Mouse (Mus musculus): ENCODE results near the gene Olfr102. TPM values are rescaled to one million over a fixed set of nuclear protein-coding genes. Genes with fewer than 3 reads are reported as not detected.

The Olfr102 gene
- not detected in 2 replicates for polyA plus RNA-seq (2015; fragmentation: Nextera tagmentation; extraction: Ambion mirVana)

DNA sequence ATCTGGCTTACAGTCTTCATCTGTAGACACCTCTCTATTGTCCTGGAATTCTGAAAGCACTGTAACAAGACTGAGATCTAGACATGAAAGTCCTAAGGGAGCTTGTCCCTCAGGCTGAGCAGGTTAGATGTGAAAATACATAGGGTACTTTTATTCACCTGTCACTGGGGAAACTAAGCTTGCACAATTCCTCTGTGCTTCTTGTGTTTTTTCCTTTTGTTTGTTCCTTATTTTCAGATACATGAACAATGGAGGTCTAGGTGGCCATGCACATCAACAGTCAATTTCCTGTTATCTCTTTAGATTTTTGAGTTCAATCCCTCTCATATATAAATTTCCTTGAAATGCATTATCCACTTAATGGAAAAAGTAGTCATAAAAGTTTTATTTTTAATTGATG lies at the start of gene Olfr102:
Gene Olfr102 (minus strand): TSS at position 101 of the 400 bp plus-strand sequence.
- TF ChIP-seq EP300 (IDR thresholded peaks at IDR 0.05; ENCODE audit: low read depth) (no peak), CTCF (IDR thresholded peaks at IDR 0.05; ENCODE audit: low read depth) (no peak)
- Histone ChIP-seq H3K4me2 (ENCODE audit: low read depth, low read length) (no peak within 1 kb of the TSS), H3K4me3 (ENCODE audit: low read depth, low read length) (no peak within 1 kb of the TSS)

DNA sequence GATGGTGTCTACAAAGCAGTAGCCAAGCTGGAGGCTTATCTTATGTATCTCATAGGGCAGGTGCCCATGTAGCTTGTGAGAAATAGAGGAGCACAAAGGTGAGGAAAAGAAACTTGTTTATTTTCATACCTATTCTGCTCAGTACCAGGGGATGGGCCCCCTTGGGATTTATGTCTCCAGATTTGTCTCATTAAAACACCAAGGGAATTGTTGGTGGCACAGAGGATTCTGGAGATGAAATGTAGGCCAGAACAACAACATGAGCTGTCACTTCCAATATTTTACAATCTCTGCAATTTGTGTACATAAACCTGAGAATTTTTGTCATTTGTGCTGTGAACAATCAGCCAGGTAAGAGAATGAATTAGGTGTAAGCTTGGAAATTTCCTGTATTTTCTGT lies 42.4 kb upstream of the Olfr102 start, which contains the start of gene Olfr104-ps:
Gene Olfr104-ps (plus strand): TSS at position 301 of the 400 bp plus-strand sequence.
- H3K36me3 ChIP-seq (replicated peaks; ENCODE audit: insufficient read depth, low read length), result no peaks in the 10 kb centered on the region
- H3K4me1 ChIP-seq (ENCODE audit: insufficient read depth), result no peaks in the 10 kb centered on the region
- no peak within 1 kb of the TSS for H3K27ac ChIP-seq (ENCODE audit: low read depth)
- ATAC-seq, result no peak
- no peak within 1 kb of the TSS for H3K4me2 ChIP-seq (ENCODE audit: low read depth, low read length)
- no peak within 1 kb of the TSS for H3K9ac ChIP-seq (replicated peaks)
- no peaks in the 10 kb centered on the region for H3K27me3 ChIP-seq (ENCODE audit: insufficient read depth, low read length)
- TF ChIP-seq EP300 (IDR thresholded peaks at IDR 0.05; ENCODE audit: low read depth), result no peak
- TF ChIP-seq CTCF (IDR thresholded peaks at IDR 0.05; ENCODE audit: low read depth), result no peak
- DNase-seq, result no peak
- H3K4me3 ChIP-seq (ENCODE audit: low read depth, low read length), result no peak within 1 kb of the TSS
- H3K9me3 ChIP-seq (ENCODE audit: low read length), result no peaks in the 10 kb centered on the region

More for the DNA sequence above, at the start of gene Olfr102:
- H3K36me3 ChIP-seq (replicated peaks; ENCODE audit: insufficient read depth, low read length), result no peaks in the 10 kb centered on the region
- no peaks in the 10 kb centered on the region for H3K4me1 ChIP-seq (ENCODE audit: insufficient read depth)
- ATAC-seq (no peak), DNase-seq (no peak)
- no peak within 1 kb of the TSS for H3K27ac ChIP-seq (ENCODE audit: low read depth)
- H3K9me3 ChIP-seq (ENCODE audit: low read length), result no peaks in the 10 kb centered on the region
- H3K27me3 ChIP-seq (ENCODE audit: insufficient read depth, low read length), result no peaks in the 10 kb centered on the region
- H3K9ac ChIP-seq (replicated peaks), result no peak within 1 kb of the TSS

DNA sequence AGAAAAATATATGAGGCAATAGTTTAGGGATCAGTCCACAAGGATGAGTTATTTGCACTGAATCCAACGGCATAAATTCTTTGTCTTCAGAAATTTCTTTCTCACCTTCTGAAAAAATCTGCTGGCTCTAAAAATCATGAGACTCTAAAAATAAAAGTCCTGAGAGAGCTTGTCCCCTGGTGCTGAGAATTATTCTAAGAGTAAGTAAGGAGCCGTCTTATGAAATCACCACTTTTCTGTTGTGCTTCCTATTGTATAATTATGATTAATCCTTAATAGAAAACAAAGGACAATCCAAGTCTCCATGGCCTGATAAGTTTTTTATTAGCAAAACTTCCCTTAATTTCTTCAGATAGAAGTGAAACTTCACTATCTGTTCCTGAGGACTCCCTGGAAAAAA lies 22.7 kb upstream of the Olfr102 start, which contains the start of gene Olfr103:
Gene Olfr103 (minus strand): TSS at position 101 of the 400 bp plus-strand sequence.
- no peak for ATAC-seq
- DNase-seq, result no peak
- Histone ChIP-seq H3K9ac (replicated peaks) (no peak within 1 kb of the TSS), H3K36me3 (replicated peaks; ENCODE audit: insufficient read depth, low read length) (no peaks in the 10 kb centered on the region), H3K4me1 (ENCODE audit: insufficient read depth) (no peaks in the 10 kb centered on the region), H3K9me3 (ENCODE audit: low read length) (no peaks in the 10 kb centered on the region), H3K4me3 (ENCODE audit: low read depth, low read length) (no peak within 1 kb of the TSS), H3K27ac (ENCODE audit: low read depth) (no peak within 1 kb of the TSS), H3K27me3 (ENCODE audit: insufficient read depth, low read length) (no peaks in the 10 kb centered on the region), H3K4me2 (ENCODE audit: low read depth, low read length) (no peak within 1 kb of the TSS)
- WGBS (ENCODE audit: insufficient replicate concordance), result 79% methylated on average over 2 of the region's 2 CpGs
- TF ChIP-seq CTCF (IDR thresholded peaks at IDR 0.05; ENCODE audit: low read depth) (no peak), EP300 (IDR thresholded peaks at IDR 0.05; ENCODE audit: low read depth) (no peak)

DNA sequence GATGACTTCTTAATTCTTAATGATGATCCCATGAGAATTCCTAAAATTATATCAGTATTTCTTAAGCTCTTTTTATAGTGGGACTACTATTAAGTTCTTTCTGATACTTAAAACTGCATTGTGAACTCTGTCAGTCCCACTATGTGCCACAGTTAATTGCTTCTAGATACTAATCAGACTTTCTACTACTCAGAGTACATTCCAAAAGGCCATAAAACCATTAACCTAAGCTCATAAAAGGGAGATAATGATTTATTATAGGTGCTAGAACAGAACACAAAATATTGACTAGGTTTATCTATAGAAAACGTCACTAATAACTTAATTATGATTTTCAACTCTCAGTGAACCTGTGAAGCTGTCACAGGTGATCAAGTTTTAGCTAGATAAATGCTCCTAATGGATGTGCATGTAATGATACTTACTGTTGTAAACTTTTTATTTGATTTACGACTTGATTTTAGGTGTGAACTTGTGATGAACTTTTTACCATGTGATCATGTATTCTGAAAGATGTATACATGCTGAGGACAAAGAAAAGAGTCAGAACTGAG lies 6.6 kb downstream of the Olfr102 start:
- ATAC-seq (no peak), DNase-seq (no peak)
- no peak overlapping the region for H3K27ac ChIP-seq (ENCODE audit: low read depth)
- no peak overlapping the region for H3K9ac ChIP-seq (replicated peaks)
- no peaks in the 10 kb centered on the region for H3K9me3 ChIP-seq (ENCODE audit: low read length)
- no peak overlapping the region for H3K4me3 ChIP-seq (ENCODE audit: low read depth, low read length)
- H3K4me1 ChIP-seq (ENCODE audit: insufficient read depth), result no peaks in the 10 kb centered on the region
- no peaks in the 10 kb centered on the region for H3K27me3 ChIP-seq (ENCODE audit: insufficient read depth, low read length)
- 38% methylated on average over 2 of the region's 2 CpGs for WGBS (ENCODE audit: insufficient replicate concordance)
- H3K36me3 ChIP-seq (replicated peaks; ENCODE audit: insufficient read depth, low read length), result no peaks in the 10 kb centered on the region
- TF ChIP-seq CTCF (IDR thresholded peaks at IDR 0.05; ENCODE audit: low read depth) (no peak), EP300 (IDR thresholded peaks at IDR 0.05; ENCODE audit: low read depth) (no peak)
- H3K4me2 ChIP-seq (ENCODE audit: low read depth, low read length), result no peak overlapping the region

DNA sequence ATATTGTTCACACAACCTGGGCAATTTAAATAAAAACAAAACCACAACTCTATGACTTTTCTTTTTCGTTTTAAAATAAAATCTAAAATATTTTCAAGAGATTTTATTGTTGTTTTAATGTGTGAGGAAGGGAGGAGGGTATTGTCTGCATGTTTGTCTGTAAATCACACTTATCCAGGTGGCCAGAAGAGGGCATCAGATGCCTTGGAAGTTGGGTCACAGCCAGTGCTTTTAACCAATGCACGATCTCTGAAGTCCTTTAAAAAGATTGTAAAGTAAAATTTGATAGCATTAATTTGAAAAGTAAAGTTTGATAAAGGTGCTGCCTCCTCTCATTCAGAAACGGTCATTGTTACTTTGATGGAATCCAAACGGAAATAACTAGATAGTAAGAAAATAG lies 8.4 kb downstream of the Olfr102 start:
- DNase-seq (no peak), ATAC-seq (no peak)
- TF ChIP-seq EP300 (IDR thresholded peaks at IDR 0.05; ENCODE audit: low read depth) (no peak), CTCF (IDR thresholded peaks at IDR 0.05; ENCODE audit: low read depth) (no peak)
- Histone ChIP-seq H3K9ac (replicated peaks) (no peak overlapping the region), H3K36me3 (replicated peaks; ENCODE audit: insufficient read depth, low read length) (no peaks in the 10 kb centered on the region), H3K27ac (ENCODE audit: low read depth) (no peak overlapping the region), H3K27me3 (ENCODE audit: insufficient read depth, low read length) (no peaks in the 10 kb centered on the region), H3K4me3 (ENCODE audit: low read depth, low read length) (no peak overlapping the region), H3K4me1 (ENCODE audit: insufficient read depth) (no peaks in the 10 kb centered on the region), H3K9me3 (ENCODE audit: low read length) (no peaks in the 10 kb centered on the region), H3K4me2 (ENCODE audit: low read depth, low read length) (no peak overlapping the region)
- 37% methylated on average over 4 of the region's 4 CpGs for WGBS (ENCODE audit: insufficient replicate concordance)

DNA sequence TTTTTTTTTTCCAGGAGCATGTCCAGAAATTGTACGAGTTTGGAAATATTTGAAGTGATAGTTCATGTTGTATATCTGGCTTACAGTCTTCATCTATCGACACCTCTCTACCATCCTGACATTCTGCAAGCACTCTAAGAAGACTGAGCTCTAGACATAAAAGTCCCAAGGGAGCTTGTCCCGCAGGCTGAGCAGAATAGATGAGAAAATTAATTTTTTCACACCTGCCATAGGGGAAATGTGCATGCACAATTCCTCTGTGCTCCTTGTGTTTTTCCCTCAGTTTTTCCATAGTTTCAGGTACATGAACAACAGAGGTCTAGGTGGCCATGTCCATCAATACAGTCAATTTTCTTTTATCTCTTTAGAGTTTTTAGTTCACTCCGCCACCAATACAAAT lies 12.6 kb downstream of the Olfr102 start, which contains the start of gene Olfr101:
Gene Olfr101 (minus strand): TSS at position 101 of the 400 bp plus-strand sequence.
- H3K9ac ChIP-seq (replicated peaks), result no peak within 1 kb of the TSS
- no peak within 1 kb of the TSS for H3K27ac ChIP-seq (ENCODE audit: low read depth)
- no peaks in the 10 kb centered on the region for H3K36me3 ChIP-seq (replicated peaks; ENCODE audit: insufficient read depth, low read length)
- no peaks in the 10 kb centered on the region for H3K9me3 ChIP-seq (ENCODE audit: low read length)
- TF ChIP-seq CTCF (IDR thresholded peaks at IDR 0.05; ENCODE audit: low read depth), result no peak
- no peak for TF ChIP-seq EP300 (IDR thresholded peaks at IDR 0.05; ENCODE audit: low read depth)
- H3K27me3 ChIP-seq (ENCODE audit: insufficient read depth, low read length), result no peaks in the 10 kb centered on the region
- no peak within 1 kb of the TSS for H3K4me3 ChIP-seq (ENCODE audit: low read depth, low read length)
- DNase-seq (no peak), ATAC-seq (no peak)
- H3K4me1 ChIP-seq (ENCODE audit: insufficient read depth), result no peaks in the 10 kb centered on the region
- 63% methylated on average over 4 of the region's 4 CpGs for WGBS (ENCODE audit: insufficient replicate concordance)
- no peak within 1 kb of the TSS for H3K4me2 ChIP-seq (ENCODE audit: low read depth, low read length)
